Mouse (Mus musculus) left cerebral cortex, adult 18-20 months (tissue): ENCODE results near the gene Gnb3. TPM values are rescaled to one million over a fixed set of nuclear protein-coding genes. Genes with fewer than 3 reads are reported as not detected.
A peak's percentile ranks its signal among the peaks of the same experiment; 100 is the strongest.
"Not testable (repeated sequence)": the region's sequence is repeated elsewhere in the genome, so short reads cannot be mapped to it uniquely, and the experiment has no call there.

ENCODE experiments used
- DNase-seq, 2 experiments: peaks; one replicate each; pipeline ENCODE4 v3.0.0; 2021 to 2022; ENCODE audit warnings: low spot score in 2 of 2, mixed read lengths in 1 of 2
- total RNA-seq, 2 experiments: library from RNA; stranded (reverse); gene quantifications; 2 replicates each; pipeline ENCODE4 v1.2.3; 2021

Gene Gnb3
- total RNA-seq, 2 experiments from 2014 or later: 0.21 TPM; not detected in 1

GRCm38 (mm10) chr6:124817125-124817524 is 22.9 kb downstream of the Gnb3 start:
- DNase-seq: no peak

- DNase-seq: no peak
Measured at GRCm38 (mm10) chr6:124816611-124817010, 23.5 kb downstream of the Gnb3 start.

- no peak for DNase-seq
Measured at GRCm38 (mm10) chr6:124814858-124815774, 25.0 kb downstream of the Gnb3 start.

- no peak for DNase-seq
Measured at GRCm38 (mm10) chr6:124814448-124814847, 25.6 kb downstream of the Gnb3 start.

- DNase-seq: peak; percentile 86 to 90
Measured at GRCm38 (mm10) chr6:124813933-124814332, 26.1 kb downstream of the Gnb3 start, which contains the start of gene Tpi1. Gene Tpi1, minus strand, starts transcription at chr6:124814296.

- DNase-seq: peak; percentile 67 to 79
Measured at GRCm38 (mm10) chr6:124813496-124813895, 26.6 kb downstream of the Gnb3 start.

- no peak for DNase-seq
Measured at GRCm38 (mm10) chr6:124812848-124813247, 27.2 kb downstream of the Gnb3 start.

- no peak for DNase-seq
Measured at GRCm38 (mm10) chr6:124811701-124812560, 28.1 kb downstream of the Gnb3 start.

- no peak for DNase-seq
Measured at GRCm38 (mm10) chr6:124811403-124811665, 28.7 kb downstream of the Gnb3 start.

GRCm38 (mm10) chr6:124810566-124811402 is 29.3 kb downstream of the Gnb3 start:
- DNase-seq: not testable (repeated sequence)

GRCm38 (mm10) chr6:124809775-124810538 is 30.1 kb downstream of the Gnb3 start:
- no peak for DNase-seq

- peak in 1 of 2 experiments; percentile 65 for DNase-seq
Measured at GRCm38 (mm10) chr6:124809052-124809774, 30.9 kb downstream of the Gnb3 start.

- DNase-seq: no peak
Measured at GRCm38 (mm10) chr6:124808358-124809012, 31.6 kb downstream of the Gnb3 start, which contains the start of gene Spsb2. Gene Spsb2, plus strand, starts transcription at chr6:124808661.

GRCm38 (mm10) chr6:124807986-124808357 is 32.1 kb downstream of the Gnb3 start:
- no peak for DNase-seq

- DNase-seq: peak in 1 of 2 experiments; percentile 50
Measured at GRCm38 (mm10) chr6:124807366-124807765, 32.7 kb downstream of the Gnb3 start.

- no peak for DNase-seq
Measured at GRCm38 (mm10) chr6:124806446-124807140, 33.5 kb downstream of the Gnb3 start.

- DNase-seq: peak; percentile 96 to 97
Measured at GRCm38 (mm10) chr6:124805341-124806321, 34.4 kb downstream of the Gnb3 start.
